Mouse (Mus musculus) MEL (cell line): Measurements from ENCODE around the gene Dusp10. TPM values are rescaled to one million over a fixed set of nuclear protein-coding genes. Genes with fewer than 3 reads are reported as not detected.

Experiments
- DNase-seq: peaks from one replicate; pipeline ENCODE4 v3.0.0; 2011; ENCODE audit warnings: low read depth, low spot score
- H3K27ac ChIP-seq: 2 replicates; pipeline ENCODE4 v1.5.1; 2012; ENCODE audit warnings: low read depth, mild to moderate bottlenecking, control low read depth, low read length, moderate library complexity; ENCODE audit not compliant: control insufficient read depth
- H3K27me3 ChIP-seq, 2 experiments: fragments of 150-350 bp in 1 of 2; sonication (generic) in 1 of 2; 2 replicates each; pipeline ENCODE4 v1.6.1; 2012; ENCODE audit warnings: low read length in 2 of 2, mild to moderate bottlenecking in 2 of 2, improper control_type of control experiment in 1 of 2, moderate library complexity in 1 of 2; ENCODE audit not compliant: insufficient read depth in 2 of 2, control insufficient read depth in 1 of 2
- H3K36me3 ChIP-seq, 2 experiments: 2 replicates each; pipeline ENCODE4 v1.6.1; 2012 to 2014; ENCODE audit warnings: low read length in 2 of 2, improper control_type of control experiment in 1 of 2, inconsistent platforms in 1 of 2, mild to moderate bottlenecking in 1 of 2; ENCODE audit not compliant: insufficient read depth in 2 of 2, control insufficient read depth in 1 of 2
- H3K4me1 ChIP-seq, 2 experiments: fragments of 150-350 bp in 1 of 2; sonication (generic) in 1 of 2; 2 replicates each; pipeline ENCODE4 v1.6.1; 2012; ENCODE audit warnings: low read length in 2 of 2, improper control_type of control experiment in 1 of 2, mild to moderate bottlenecking in 1 of 2; ENCODE audit not compliant: insufficient read depth in 2 of 2, control insufficient read depth in 1 of 2
- H3K4me3 ChIP-seq, 2 experiments: fragments of 150-350 bp in 1 of 2; sonication (generic) in 1 of 2; 2 replicates each; pipeline ENCODE4 v1.5.1; 2012; ENCODE audit warnings: low read depth in 2 of 2, low read length in 2 of 2, mild to moderate bottlenecking in 2 of 2, moderate library complexity in 2 of 2, control low read depth in 1 of 2, improper control_type of control experiment in 1 of 2; ENCODE audit not compliant: control insufficient read depth in 1 of 2, insufficient read depth in 1 of 2
- H3K79me2 ChIP-seq: 2 replicates; pipeline ENCODE4 v1.6.1; 2012; ENCODE audit warnings: mild to moderate bottlenecking, low read length, moderate library complexity; ENCODE audit not compliant: control insufficient read depth, poor library complexity, insufficient read depth
- H3K9ac ChIP-seq: 2 replicates; pipeline ENCODE4 v1.6.1; 2012; ENCODE audit warnings: low read depth, mild to moderate bottlenecking, control low read depth, low read length, moderate library complexity; ENCODE audit not compliant: control insufficient read depth, poor library complexity, severe bottlenecking
- H3K9me3 ChIP-seq: fragments of 150-350 bp; sonication (generic); replicated peaks from 2 replicates; pipeline ENCODE4 v1.6.1; 2012; ENCODE audit warnings: mild to moderate bottlenecking, low read length, improper control_type of control experiment, moderate library complexity; ENCODE audit not compliant: insufficient read depth
- CHD1 ChIP-seq: IDR thresholded peaks from 2 replicates; pipeline ENCODE4 v1.6.1; 2012; ENCODE audit warnings: low read depth, mild to moderate bottlenecking, inconsistent platforms, low read length, improper control_type of control experiment
- CHD2 ChIP-seq: IDR thresholded peaks from 2 replicates; pipeline ENCODE4 v1.6.1; 2011; ENCODE audit warnings: low read length, improper control_type of control experiment
- CTCF ChIP-seq, 3 experiments: IDR thresholded peaks in 2 of 3; conservative IDR thresholded peaks in 1 of 3; 2 replicates each; pipeline ENCODE4 v1.5.1; 2011 to 2012; ENCODE audit warnings: low read length in 3 of 3, low read depth in 2 of 3, mild to moderate bottlenecking in 2 of 3, improper control_type of control experiment in 1 of 3, inconsistent platforms in 1 of 3, mixed read lengths in 1 of 3, moderate library complexity in 1 of 3; ENCODE audit not compliant: control insufficient read depth in 1 of 3, insufficient read depth in 1 of 3, poor library complexity in 1 of 3, severe bottlenecking in 1 of 3
- ELF1 ChIP-seq: IDR thresholded peaks from 2 replicates; pipeline ENCODE4 v1.6.1; 2014; ENCODE audit warnings: low read depth, mild to moderate bottlenecking, inconsistent platforms, low read length, improper control_type of control experiment, moderate library complexity
- ETS1 ChIP-seq: IDR thresholded peaks from 2 replicates; pipeline ENCODE4 v1.6.1; 2012; ENCODE audit warnings: low read depth, mild to moderate bottlenecking, inconsistent platforms, low read length, improper control_type of control experiment, moderate library complexity
- GABPA ChIP-seq: IDR thresholded peaks from 2 replicates; pipeline ENCODE4 v1.6.1; 2012; ENCODE audit warnings: low read depth, mild to moderate bottlenecking, inconsistent platforms, low read length, improper control_type of control experiment, moderate library complexity
- GATA1 ChIP-seq: IDR thresholded peaks from 2 replicates; pipeline ENCODE4 v1.6.1; 2011; ENCODE audit warnings: low read depth, low read length, improper control_type of control experiment
- HCFC1 ChIP-seq: IDR thresholded peaks from 2 replicates; pipeline ENCODE4 v1.6.1; 2012; ENCODE audit warnings: low read depth, mild to moderate bottlenecking, inconsistent platforms, low read length, improper control_type of control experiment, moderate library complexity
- KAT2A ChIP-seq: conservative IDR thresholded peaks from 2 replicates; pipeline ENCODE4 v1.6.1; 2012; ENCODE audit warnings: low read depth, low read length, improper control_type of control experiment, inconsistent platforms
- MAX ChIP-seq: IDR thresholded peaks from 2 replicates; pipeline ENCODE4 v1.6.1; 2011; ENCODE audit warnings: low read length, improper control_type of control experiment
- MAZ ChIP-seq: IDR thresholded peaks from 2 replicates; pipeline ENCODE4 v1.6.1; 2012; ENCODE audit warnings: low read depth, mild to moderate bottlenecking, inconsistent platforms, low read length, improper control_type of control experiment
- MXI1 ChIP-seq: IDR thresholded peaks from 2 replicates; pipeline ENCODE4 v1.6.1; 2011; ENCODE audit warnings: mild to moderate bottlenecking, low read depth, low read length, improper control_type of control experiment
- MYB ChIP-seq: IDR thresholded peaks from 2 replicates; pipeline ENCODE4 v1.6.1; 2011; ENCODE audit warnings: mild to moderate bottlenecking, low read depth, low read length, improper control_type of control experiment
- MYC ChIP-seq: IDR thresholded peaks from 2 replicates; pipeline ENCODE4 v1.6.1; 2011; ENCODE audit warnings: low read depth, mild to moderate bottlenecking, low read length, improper control_type of control experiment, moderate library complexity
- NELFE ChIP-seq: IDR thresholded peaks from 2 replicates; pipeline ENCODE4 v1.6.1; 2011; ENCODE audit warnings: low read depth, low read length, improper control_type of control experiment
- NRF1 ChIP-seq: IDR thresholded peaks from 2 replicates; pipeline ENCODE4 v1.6.1; 2014; ENCODE audit warnings: low read depth, mild to moderate bottlenecking, inconsistent platforms, low read length, improper control_type of control experiment, moderate library complexity; ENCODE audit not compliant: poor library complexity, insufficient read depth, severe bottlenecking
- POLR2A ChIP-seq, 2 experiments: IDR thresholded peaks; 2 replicates each; pipeline ENCODE4 v1.6.1; 2011 to 2012; ENCODE audit warnings: low read length in 2 of 2, mild to moderate bottlenecking in 2 of 2, control low read depth in 1 of 2, improper control_type of control experiment in 1 of 2, low read depth in 1 of 2, moderate library complexity in 1 of 2; ENCODE audit not compliant: control insufficient read depth in 1 of 2, insufficient read depth in 1 of 2, poor library complexity in 1 of 2
- POLR2AphosphoS2 ChIP-seq: IDR thresholded peaks from 2 replicates; pipeline ENCODE4 v1.6.1; 2011; ENCODE audit warnings: low read length, improper control_type of control experiment
- POLR2AphosphoS5 ChIP-seq: IDR thresholded peaks from 2 replicates; pipeline ENCODE4 v1.6.1; 2012; ENCODE audit warnings: low read depth, borderline replicate concordance, mild to moderate bottlenecking, inconsistent platforms, low read length, moderate library complexity, mixed read lengths
- RCOR1 ChIP-seq: IDR thresholded peaks from 2 replicates; pipeline ENCODE4 v1.6.1; 2012; ENCODE audit warnings: low read depth, mild to moderate bottlenecking, inconsistent platforms, low read length, improper control_type of control experiment
- SIN3A ChIP-seq: IDR thresholded peaks from 2 replicates; pipeline ENCODE4 v1.6.1; 2012; ENCODE audit warnings: low read length, improper control_type of control experiment, inconsistent platforms
- SMC3 ChIP-seq: IDR thresholded peaks from 2 replicates; pipeline ENCODE4 v1.6.1; 2011; ENCODE audit warnings: low read depth, low read length, improper control_type of control experiment
- TAL1 ChIP-seq: IDR thresholded peaks from 2 replicates; pipeline ENCODE4 v1.6.1; 2012; ENCODE audit warnings: mild to moderate bottlenecking, inconsistent platforms, low read length, moderate library complexity, mixed read lengths
- TBP ChIP-seq: IDR thresholded peaks from 2 replicates; pipeline ENCODE4 v1.8.0; 2011; ENCODE audit warnings: low read depth, low read length, improper control_type of control experiment
- UBTF ChIP-seq: IDR thresholded peaks from 2 replicates; pipeline ENCODE4 v1.6.1; 2012; ENCODE audit warnings: low read depth, mild to moderate bottlenecking, inconsistent platforms, low read length, improper control_type of control experiment, moderate library complexity, borderline replicate concordance; ENCODE audit not compliant: insufficient read depth
- USF2 ChIP-seq, 2 experiments: IDR thresholded peaks; 2 replicates each; pipeline ENCODE4 v1.6.1; 2011 to 2012; ENCODE audit warnings: improper control_type of control experiment in 2 of 2, low read length in 2 of 2, borderline replicate concordance in 1 of 2, inconsistent platforms in 1 of 2, low read depth in 1 of 2, mild to moderate bottlenecking in 1 of 2; ENCODE audit not compliant: insufficient read depth in 1 of 2
- ZC3H11A ChIP-seq: IDR thresholded peaks from 2 replicates; pipeline ENCODE4 v1.6.1; 2012; ENCODE audit warnings: low read depth, mild to moderate bottlenecking, inconsistent platforms, low read length, improper control_type of control experiment
- ZKSCAN1 ChIP-seq: IDR thresholded peaks from 2 replicates; pipeline ENCODE4 v1.6.1; 2012; ENCODE audit warnings: low read depth, mild to moderate bottlenecking, inconsistent platforms, low read length, improper control_type of control experiment, moderate library complexity
- ZNF384 ChIP-seq: IDR thresholded peaks from 2 replicates; pipeline ENCODE4 v1.6.1; 2012; ENCODE audit warnings: low read depth, mild to moderate bottlenecking, inconsistent platforms, low read length, improper control_type of control experiment
- polyA plus RNA-seq, 2 experiments: library from polyadenylated mRNA; stranded (reverse) in 1 of 2; unstranded in 1 of 2; fragments of >175 nt in 1 of 2; fragments of >200 nt in 1 of 2; gene quantifications; 2 replicates each; pipeline versions ENCODE4 v1.2.1 to v1.2.4; 2012; ENCODE audit warnings: low replicate concordance in 2 of 2, low read depth in 1 of 2; ENCODE audit not compliant: insufficient read length in 2 of 2, insufficient read depth in 1 of 2, missing spikeins in 1 of 2
- total RNA-seq: library from RNA; depleted of rRNA; stranded (reverse); fragments of 300-350 nt; gene quantifications from 2 replicates; pipeline ENCODE4 v1.2.3, GENCODE M21; 2012

The Dusp10 gene
- total and polyA plus RNA-seq, 3 experiments, result 1.4 to 2.3 TPM; not detected in 1

DNA sequence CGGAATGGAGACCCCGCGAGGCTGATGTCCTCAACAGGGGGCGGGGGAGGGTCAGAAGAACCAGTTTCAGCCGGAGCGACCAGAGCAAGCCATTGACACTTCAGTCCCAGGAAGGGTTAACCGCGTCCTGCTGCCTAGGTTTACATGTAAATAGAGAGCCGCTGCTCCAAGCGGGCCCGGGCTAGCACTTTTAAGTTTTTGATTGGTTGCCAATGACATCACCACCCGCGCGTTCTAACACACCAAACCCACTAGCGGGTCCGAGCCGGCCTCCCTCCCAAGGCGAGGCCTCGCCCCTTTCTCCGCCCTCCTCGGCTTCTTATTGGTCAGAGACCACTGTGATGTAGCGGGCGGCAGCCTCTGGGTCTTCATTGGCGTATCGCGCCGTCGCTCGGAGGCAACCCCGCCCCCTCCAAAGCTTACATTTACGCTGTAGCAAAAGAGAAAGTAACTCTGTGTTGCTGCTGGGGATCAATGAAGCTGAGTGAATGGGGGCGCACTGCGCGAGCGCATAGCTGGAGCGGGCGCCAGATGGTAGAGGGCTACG is 21.0 kb downstream of the Dusp10 start, which contains the start of gene 1700056E22Rik:
Gene 1700056E22Rik, minus strand, starts transcription at position 291 of the 547 bp plus-strand sequence.
- TF ChIP-seq SIN3A, result peak; percentile 96
- no peak for TF ChIP-seq CHD1
- no peak for TF ChIP-seq ZC3H11A
- TF ChIP-seq KAT2A, result no peak
- TF ChIP-seq ZKSCAN1, result no peak
- TF ChIP-seq UBTF, result no peak
- peak; percentile 52 for TF ChIP-seq NELFE
- peak; percentile 73 for TF ChIP-seq TBP
- TF ChIP-seq ETS1, result peak; percentile 83
- peak; percentile 77 for TF ChIP-seq MAX
- no peak for TF ChIP-seq MYB
- peak; percentile 36; the same call in 1 of the 2 replicates for TF ChIP-seq NRF1
- no peak for TF ChIP-seq TAL1
- peak in 1 of 2 experiments; percentile 67; a peak in 2 of 4 replicates for TF ChIP-seq POLR2A (IDR thresholded peaks at IDR 0.05; ENCODE audit: control insufficient read depth in 1 of 2, insufficient read depth in 1 of 2, low read depth in 1 of 2, low read length in 2 of 2, poor library complexity in 1 of 2)
- no peak for TF ChIP-seq POLR2AphosphoS5
- peak; percentile 44; the same call in 1 of the 2 replicates for TF ChIP-seq HCFC1
- peak; percentile 56 for TF ChIP-seq CHD2
- peak; percentile 67 for TF ChIP-seq MAZ
- peak; percentile 75 for TF ChIP-seq MXI1
- TF ChIP-seq CTCF (IDR thresholded peaks at IDR 0.05 in 2 of 3, conservative IDR thresholded peaks at IDR 0.05 in 1 of 3; ENCODE audit: control insufficient read depth in 1 of 3, insufficient read depth in 1 of 3, low read depth in 2 of 3, low read length in 3 of 3, poor library complexity in 1 of 3, severe bottlenecking in 1 of 3), result peak in 1 of 3 experiments; percentile 39; a peak in 2 of 6 replicates
- no peak for TF ChIP-seq ZNF384
- DNase-seq, result peak; percentile 99
- Histone ChIP-seq H3K4me1 (peaks cover 6 to 14% of the 10 kb centered on the region in 2 experiments), H3K27me3 (no peaks in the 10 kb centered on the region), H3K79me2 (peaks cover 2% of the 10 kb centered on the region; the same call in 1 of the 2 replicates), H3K27ac (peak within 1 kb of the TSS; percentile 55), H3K9me3 (no peaks in the 10 kb centered on the region), H3K9ac (peak within 1 kb of the TSS; percentile 76), H3K4me3 (peak within 1 kb of the TSS; percentile 68 to 77), H3K36me3 (peaks cover 0 to 9% of the 10 kb centered on the region in 2 experiments; a peak in 2 of 4 replicates)

- Histone ChIP-seq H3K27ac (no peak overlapping the region), H3K4me3 (peak overlapping the region; percentile 68 to 77), H3K9ac (peak overlapping the region; percentile 61), H3K9me3 (no peaks in the 10 kb centered on the region), H3K36me3 (peaks cover 0 to 9% of the 10 kb centered on the region in 2 experiments; a peak in 2 of 4 replicates), H3K27me3 (no peaks in the 10 kb centered on the region), H3K79me2 (peaks cover 2% of the 10 kb centered on the region; the same call in 1 of the 2 replicates), H3K4me1 (peaks cover 6 to 14% of the 10 kb centered on the region in 2 experiments)
- DNase-seq, result peak; percentile 64
- TF ChIP-seq USF2 (IDR thresholded peaks at IDR 0.05; ENCODE audit: borderline replicate concordance in 1 of 2, insufficient read depth in 1 of 2, low read depth in 1 of 2, low read length in 2 of 2) (no peak), GATA1 (no peak), RCOR1 (no peak), ZC3H11A (no peak), MYB (no peak), UBTF (no peak), NELFE (no peak), MAZ (no peak), ELF1 (no peak), MYC (no peak), CTCF (IDR thresholded peaks at IDR 0.05 in 2 of 3, conservative IDR thresholded peaks at IDR 0.05 in 1 of 3; ENCODE audit: control insufficient read depth in 1 of 3, insufficient read depth in 1 of 3, low read depth in 2 of 3, low read length in 3 of 3, poor library complexity in 1 of 3, severe bottlenecking in 1 of 3) (no peak), NRF1 (no peak), POLR2A (IDR thresholded peaks at IDR 0.05; ENCODE audit: control insufficient read depth in 1 of 2, insufficient read depth in 1 of 2, low read depth in 1 of 2, low read length in 2 of 2, poor library complexity in 1 of 2) (no peak), POLR2AphosphoS2 (no peak), HCFC1 (no peak), GABPA (no peak), SMC3 (no peak), CHD1 (no peak), ETS1 (no peak)
Observed at GRCm38 (mm10) chr1:184034741-184035181, 21.7 kb downstream of the Dusp10 start.
